Comparison of ENCODE assay signal across 19 mouse cellular contexts in genomic region chr6:121305571-121305970, GRCm38 (mm10). TPM values are rescaled to one million over a fixed set of nuclear protein-coding genes. Genes with fewer than 3 reads are reported as not detected.
"Had no signal": no experiment of that assay in that cellular context is flagged by ENCODE, and none has a peak within 500 bp of the region (broad histone marks: within the 10 kb centered on the region; RNA-seq: fewer than 3 reads in every experiment).

No protein-coding gene starts in this region.

- H3K36me3 ChIP-seq: limb, embryonic 10.5 days; limb, embryonic 13.5 days; liver, embryonic 15.5 days had no signal

- H3K9me3 ChIP-seq: limb, embryonic 10.5 days; limb, embryonic 13.5 days; liver, embryonic 15.5 days had no signal

- H3K4me2 ChIP-seq: limb, embryonic 13.5 days; midbrain, embryonic 11.5 days had no signal

- H3K27ac ChIP-seq: layer of hippocampus, adult 2 months; limb, embryonic 10.5 days; limb, embryonic 13.5 days; liver, embryonic 15.5 days had no signal

- H3K9ac ChIP-seq: limb, embryonic 13.5 days; liver, embryonic 15.5 days had no signal

- ATAC-seq: intestine, postnatal 0 days had no signal

- H3K4me3 ChIP-seq: layer of hippocampus, adult 2 months; limb, embryonic 10.5 days; limb, embryonic 13.5 days; liver, embryonic 15.5 days had no signal

- DNase-seq: kidney, postnatal 25 days; layer of hippocampus, adult 9-11 months; liver; lung, adult 2 months; lung, postnatal 14 days; lung, postnatal 4 days; midbrain, embryonic 14.5 days; thymus, adult 18-20 months; thymus, postnatal 36 days had no signal

RNA-seq across cellular contexts. Expression of gene Slc6a12, which starts 37.3 kb away (rescaled TPM):
- total RNA-seq: megakaryocyte-erythroid progenitor cell, adult 5-6 weeks had no signal
- polyA plus RNA-seq: limb, embryonic 13.5 days; lung, embryonic 16.5 days; neural tube, embryonic 11.5 days; neural tube, embryonic 14.5 days had no signal
